In the genomic region with DNA sequence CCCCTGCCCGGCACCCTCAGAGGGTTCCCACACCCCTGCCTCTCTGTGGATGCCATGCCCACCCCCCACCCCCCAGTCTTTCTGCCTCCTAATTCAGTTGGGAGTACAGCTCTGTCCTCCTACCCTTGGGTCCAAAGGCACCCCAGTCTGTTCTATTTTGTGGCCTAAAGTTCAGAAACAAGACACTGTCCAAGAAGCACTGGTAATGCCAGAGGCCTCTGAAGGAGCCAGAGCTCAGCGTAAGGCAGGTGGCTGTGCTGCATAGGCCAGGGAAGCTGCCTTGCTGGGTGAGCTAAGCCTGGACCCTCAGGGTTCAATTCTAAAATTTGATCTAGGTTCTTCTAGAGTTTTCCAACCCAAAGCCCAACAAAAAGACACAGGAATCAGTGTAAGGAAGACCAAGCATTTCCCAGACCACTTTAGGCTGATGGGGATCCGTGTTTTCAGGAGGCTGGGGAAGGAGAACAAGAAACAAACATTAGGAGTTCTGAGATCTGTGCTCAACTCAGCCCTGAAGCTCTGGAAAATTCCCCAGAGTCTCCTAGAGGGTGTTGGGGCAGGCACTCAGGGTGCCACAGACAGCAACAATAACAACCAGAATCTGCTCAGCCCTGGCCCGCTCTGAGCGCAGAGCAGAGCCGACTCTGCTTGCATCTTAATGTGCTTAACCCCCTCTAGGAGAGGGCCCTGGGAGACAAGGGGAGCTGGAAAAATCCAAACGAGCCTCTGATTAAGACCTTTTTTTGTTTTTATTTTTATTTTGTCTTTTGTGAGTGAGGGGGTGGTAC, we compare ENCODE assay signal across 9 mouse cellular contexts.
DNase-seq lines count a peak whose midpoint lies in the region; ATAC-seq lines count a peak whose summit lies in the region.
"Had no signal": no experiment of that assay in that cellular context is flagged by ENCODE, and none has a peak within 500 bp of the region (broad histone marks: within the 10 kb centered on the region; RNA-seq: fewer than 3 reads in every experiment).

No protein-coding gene starts in this region.

- 56% methylated on average over 7 of the region's 7 CpGs for WGBS in heart, embryonic 16.5 days
- 21% methylated on average over 7 of the region's 7 CpGs for WGBS in limb, embryonic 12.5 days

- peaks cover 55% of the 10 kb centered on the region for H3K4me1 ChIP-seq in heart, embryonic 16.5 days (ENCODE audit: control insufficient read depth, insufficient read depth, low read length)
- H3K4me1 ChIP-seq in limb, embryonic 12.5 days (replicated peaks), result peaks cover 85% of the 10 kb centered on the region

- no peak for ATAC-seq in heart, embryonic 16.5 days (replicated peaks; ENCODE audit: extremely low read depth, insufficient read depth, low FRiP score)
- ATAC-seq in limb, embryonic 12.5 days (ENCODE audit: insufficient number of reproducible peaks, insufficient read depth, low FRiP score, low TSS enrichment, low read depth), result no peak

- H3K9me3 ChIP-seq in heart, embryonic 16.5 days (replicated peaks; ENCODE audit: control insufficient read depth, low read length), result no peaks in the 10 kb centered on the region
- H3K9me3 ChIP-seq in limb, embryonic 12.5 days, result no peaks in the 10 kb centered on the region

- no peak overlapping the region for H3K4me3 ChIP-seq in heart, embryonic 16.5 days (ENCODE audit: low read length)
- no peak overlapping the region for H3K4me3 ChIP-seq in limb, embryonic 12.5 days (replicated peaks)

- no peak overlapping the region for H3K4me2 ChIP-seq in heart, embryonic 16.5 days (ENCODE audit: low read depth, low read length)
- H3K4me2 ChIP-seq in limb, embryonic 12.5 days, result peak overlapping the region; percentile 25

- peak overlapping the region; percentile 77 for H3K27ac ChIP-seq in heart, embryonic 16.5 days (ENCODE audit: low read length)
- peak overlapping the region; percentile 99 for H3K27ac ChIP-seq in limb, embryonic 12.5 days
- H3K27ac ChIP-seq: liver, embryonic 14.5 days had no signal

- H3K27me3 ChIP-seq in heart, embryonic 16.5 days (ENCODE audit: control insufficient read depth, insufficient read depth, low read length), result no peaks in the 10 kb centered on the region
- no peaks in the 10 kb centered on the region; the same call in 1 of the 2 replicates for H3K27me3 ChIP-seq in limb, embryonic 12.5 days

- H3K9ac ChIP-seq in heart, embryonic 16.5 days (ENCODE audit: low read length), result peak overlapping the region; percentile 60
- peak overlapping the region; percentile 53 for H3K9ac ChIP-seq in limb, embryonic 12.5 days (replicated peaks)
- H3K9ac ChIP-seq: liver, embryonic 14.5 days had no signal

- no peaks in the 10 kb centered on the region for H3K36me3 ChIP-seq in heart, embryonic 16.5 days (ENCODE audit: control insufficient read depth, insufficient read depth)
- H3K36me3 ChIP-seq in limb, embryonic 12.5 days, result no peaks in the 10 kb centered on the region

- peak; percentile 47 for DNase-seq in embryo, embryonic 11 days
- no peak for DNase-seq in embryo, embryonic 10 days (ENCODE audit: low spot score)
- DNase-seq in NIH3T3 (ENCODE audit: low read depth), result peak; percentile 30
- DNase-seq in B cell, adult 2 months, result no peak
- no peak for DNase-seq in gastrocnemius, postnatal 10 days
- DNase-seq in layer of hippocampus, postnatal 25 days (ENCODE audit: extremely low spot score in 1 of 2, low spot score in 1 of 2), result no peak

Comparison
In these comparisons a context has a peak if more than half of its experiments do, and no peak if none do; other contexts are left out.
1. DNase-seq: peak in embryo, embryonic 11 days (single experiment) and NIH3T3 (single experiment); none in embryo, embryonic 10 days (single experiment), B cell, adult 2 months (0 of 2), gastrocnemius, postnatal 10 days (single experiment) and layer of hippocampus, postnatal 25 days (0 of 2).